Mouse (Mus musculus): Measurements from ENCODE around the gene Chst13.

Gene Chst13

GRCm38 (mm10) chr6:90319475-90320191, 5.4 kb downstream of the Chst13 start:
- no peak for DNase-seq (ENCODE audit: low spot score)

DNA sequence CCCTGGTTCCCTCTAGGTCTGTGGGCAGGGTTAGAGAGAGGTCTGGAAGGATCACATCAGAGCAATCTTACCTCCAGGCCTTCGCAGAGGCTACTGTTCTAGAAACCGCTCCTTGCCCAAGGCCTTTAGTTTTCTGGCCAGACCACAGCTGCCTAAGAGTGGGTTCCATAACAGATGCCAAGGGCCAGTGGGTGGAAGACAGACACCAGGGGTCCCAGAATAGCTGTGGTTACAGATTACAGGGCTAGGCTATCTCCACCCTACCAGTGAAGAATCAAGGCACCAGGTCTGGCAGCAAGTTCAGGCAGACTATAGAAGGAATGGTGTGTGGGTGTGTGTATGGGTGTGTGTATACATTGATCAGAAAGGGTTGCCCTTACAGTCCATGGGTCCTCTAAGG, 6.0 kb downstream of the Chst13 start:
- DNase-seq (ENCODE audit: low spot score): no peak

- DNase-seq (ENCODE audit: low spot score): no peak
These were observed 7.3 kb downstream of the Chst13 start for GRCm38 (mm10) chr6:90317510-90318258.

GRCm38 (mm10) chr6:90315961-90316360, 9.0 kb downstream of the Chst13 start:
- no peak for DNase-seq (ENCODE audit: low spot score)

DNA sequence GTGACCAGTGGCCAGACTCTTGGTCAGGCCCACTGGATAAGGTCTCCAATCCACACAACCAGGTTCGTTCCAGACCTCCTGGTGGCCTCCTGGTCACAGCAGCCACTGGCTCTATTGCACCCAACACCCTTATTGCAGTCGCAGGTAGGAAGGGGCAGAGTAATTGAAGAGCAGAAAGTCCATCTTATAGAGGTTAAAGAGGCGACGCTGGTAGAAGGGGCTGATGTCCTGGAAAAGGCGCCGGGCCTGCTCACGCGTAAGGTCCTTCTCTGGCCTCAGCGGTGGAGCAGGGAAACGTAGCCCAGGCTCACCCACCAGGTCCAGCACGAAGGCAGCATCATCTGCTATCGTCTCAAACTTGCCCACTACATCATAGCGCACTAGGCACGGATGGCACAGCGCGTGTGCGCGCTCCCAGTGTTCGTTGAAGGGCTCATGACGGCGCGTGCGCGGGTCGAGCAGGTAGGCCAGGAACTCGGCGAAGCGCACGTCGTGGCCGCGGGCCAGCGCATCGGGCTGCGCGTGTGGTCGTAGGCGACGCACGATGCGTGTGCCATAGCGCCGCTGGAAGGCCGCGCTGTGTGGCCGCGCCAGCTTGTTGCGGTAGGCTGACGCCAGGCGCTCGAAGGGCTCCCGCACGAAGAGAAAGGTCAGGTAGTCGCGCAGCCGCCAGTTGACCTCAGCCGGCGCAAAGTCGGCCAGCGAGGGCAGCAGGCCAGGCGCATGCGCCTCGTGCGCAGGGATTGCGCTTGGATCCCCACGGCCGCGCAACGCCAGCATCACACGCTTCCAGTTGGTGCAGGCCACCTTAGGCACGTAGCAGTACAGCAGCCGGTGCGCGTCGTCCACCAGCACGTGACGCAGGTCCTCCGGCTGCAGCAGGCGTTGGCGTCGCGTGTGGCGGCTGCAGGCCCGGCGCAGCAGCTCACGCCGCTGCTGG, 15.9 kb downstream of the Chst13 start:
- DNase-seq (ENCODE audit: low spot score): no peak

DNA sequence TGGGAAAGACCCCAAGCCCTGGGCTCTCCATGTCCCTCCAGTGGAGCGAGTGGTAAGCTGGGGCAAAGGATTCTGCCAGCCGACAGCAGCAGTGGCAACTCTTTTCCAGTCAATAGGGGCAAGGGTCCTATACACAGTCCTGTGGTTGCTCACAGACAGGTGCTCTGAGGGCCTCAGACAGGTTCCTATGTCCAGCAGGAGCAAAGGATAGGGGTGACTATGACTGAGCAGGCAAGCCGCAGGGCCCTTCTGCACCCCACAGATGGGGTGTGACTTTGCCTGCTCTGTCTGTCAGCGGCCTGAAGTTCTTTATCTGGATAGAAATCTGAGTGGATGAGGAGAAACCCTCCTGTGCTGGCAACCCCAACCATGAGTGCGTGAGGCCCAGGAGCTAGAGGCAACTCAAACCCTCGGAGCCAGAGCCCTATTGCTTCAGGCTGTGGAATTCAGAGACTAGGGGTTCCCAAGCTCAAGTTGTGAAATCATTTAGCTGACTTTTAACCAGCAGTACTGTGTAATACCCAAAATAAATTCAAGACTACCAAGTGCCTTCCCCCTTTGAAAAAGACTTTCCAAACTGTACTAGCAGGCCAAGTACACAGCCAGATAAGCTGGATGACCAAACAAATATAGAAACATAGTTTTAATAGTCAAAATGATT, 18.5 kb downstream of the Chst13 start:
- no peak for DNase-seq (ENCODE audit: low spot score)

DNA sequence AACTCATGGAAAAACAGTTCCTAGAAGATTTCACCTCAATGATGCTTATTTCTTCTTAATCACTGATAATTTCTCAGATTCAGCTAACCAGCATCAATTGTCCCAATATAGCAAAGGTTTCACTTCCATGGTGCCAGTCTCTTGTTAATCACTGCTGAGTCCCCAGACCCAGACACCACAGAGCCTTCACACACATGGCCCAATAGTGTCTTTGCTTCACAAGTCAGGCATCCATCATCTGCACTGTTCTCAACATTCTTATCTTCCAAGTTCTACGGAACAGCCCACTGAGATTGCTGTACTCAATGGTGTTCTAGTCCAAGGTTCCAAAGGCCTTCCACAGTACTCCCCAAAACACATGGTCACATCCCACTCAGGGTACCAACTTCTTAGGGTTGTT, 24.1 kb downstream of the Chst13 start, which contains the start of gene BC048671:
Gene BC048671, plus strand, starts transcription at position 301 of the 400 bp plus-strand sequence.
- DNase-seq (ENCODE audit: low spot score): no peak

- DNase-seq (ENCODE audit: low spot score): no peak
These were observed 36.7 kb downstream of the Chst13 start for GRCm38 (mm10) chr6:90288265-90288664.

Measured in lung, postnatal 25 days (tissue).